Mouse (Mus musculus) forebrain, embryonic 12.5 days (tissue): ENCODE data around the gene Ddx46. TPM values are rescaled to one million over a fixed set of nuclear protein-coding genes. Genes with fewer than 3 reads are reported as not detected.

Experiments
- polyA plus RNA-seq: library from polyadenylated mRNA; unstranded; fragments of >200 nt; fragmentation: Nextera tagmentation; extraction: Ambion mirVana; gene quantifications from 2 replicates; pipeline ENCODE4 v1.2.1, GENCODE M21; 2016

Ddx46 gene
- polyA plus RNA-seq, 1 experiment from 2014 or later, result 47.4 TPM

Other genes with a start within 250 kb of the Ddx46 start
- not detected in 2 replicates for gene Slc34a1, start 236.8 kb upstream of the Ddx46 start, polyA plus RNA-seq
- gene Pfn3, start 219.8 kb upstream of the Ddx46 start, polyA plus RNA-seq, result not detected in 2 replicates
- gene F12, start 208.2 kb upstream of the Ddx46 start, polyA plus RNA-seq, result not detected in 2 replicates
- gene Grk6, start 190.0 kb upstream of the Ddx46 start, polyA plus RNA-seq, result 54.2 and 58.1 TPM in 2 replicates
- gene Prr7, start 170.8 kb upstream of the Ddx46 start, polyA plus RNA-seq, result 1.7 and 2.7 TPM in 2 replicates
- gene Dbn1, start 146.9 kb upstream of the Ddx46 start, polyA plus RNA-seq, result 591 and 654 TPM in 2 replicates
- 139 and 147 TPM in 2 replicates for gene Pdlim7, start 121.4 kb upstream of the Ddx46 start, polyA plus RNA-seq
- gene Dok3, start 105.7 kb upstream of the Ddx46 start, polyA plus RNA-seq, result 3.3 and 3.7 TPM in 2 replicates
- 69.9 and 73.3 TPM in 2 replicates for gene Ddx41, start 98.4 kb upstream of the Ddx46 start, polyA plus RNA-seq
- 61.6 and 64.7 TPM in 2 replicates for gene Fam193b, start 63.9 kb upstream of the Ddx46 start, polyA plus RNA-seq
- gene Tmed9, start 61.3 kb upstream of the Ddx46 start, polyA plus RNA-seq, result 115 and 118 TPM in 2 replicates
- 31.4 and 31.7 TPM in 2 replicates for gene B4galt7, start 35.1 kb upstream of the Ddx46 start, polyA plus RNA-seq
- gene Caml, start 12.0 kb upstream of the Ddx46 start, polyA plus RNA-seq, result 68.1 and 73.2 TPM in 2 replicates
- 68.7 and 71.2 TPM in 2 replicates for gene B230219D22Rik, start 58.1 kb downstream of the Ddx46 start, polyA plus RNA-seq
- 86.3 and 93.3 TPM in 2 replicates for gene Txndc15, start 79.6 kb downstream of the Ddx46 start, polyA plus RNA-seq
- gene Pcbd2, start 92.3 kb downstream of the Ddx46 start, polyA plus RNA-seq, result 23.1 and 25.6 TPM in 2 replicates
- gene Catsper3, start 149.5 kb downstream of the Ddx46 start, polyA plus RNA-seq, result not detected in 2 replicates
- gene Pitx1, start 201.2 kb downstream of the Ddx46 start, polyA plus RNA-seq, result 1.7 and 2.8 TPM in 2 replicates